Mouse (Mus musculus) liver, postnatal 0 days (tissue): ENCODE data around the gene Slc47a1.

Experiments used
- CTCF ChIP-seq: sonication (generic); IDR thresholded peaks from 2 replicates; pipeline ENCODE4 v1.5.1; 2016; ENCODE audit warnings: antibody characterized with exemption, low read depth
- EP300 ChIP-seq: IDR thresholded peaks from 2 replicates; pipeline ENCODE4 v1.6.1; 2016; ENCODE audit warnings: antibody characterized with exemption, low read depth, mild to moderate bottlenecking

DNA sequence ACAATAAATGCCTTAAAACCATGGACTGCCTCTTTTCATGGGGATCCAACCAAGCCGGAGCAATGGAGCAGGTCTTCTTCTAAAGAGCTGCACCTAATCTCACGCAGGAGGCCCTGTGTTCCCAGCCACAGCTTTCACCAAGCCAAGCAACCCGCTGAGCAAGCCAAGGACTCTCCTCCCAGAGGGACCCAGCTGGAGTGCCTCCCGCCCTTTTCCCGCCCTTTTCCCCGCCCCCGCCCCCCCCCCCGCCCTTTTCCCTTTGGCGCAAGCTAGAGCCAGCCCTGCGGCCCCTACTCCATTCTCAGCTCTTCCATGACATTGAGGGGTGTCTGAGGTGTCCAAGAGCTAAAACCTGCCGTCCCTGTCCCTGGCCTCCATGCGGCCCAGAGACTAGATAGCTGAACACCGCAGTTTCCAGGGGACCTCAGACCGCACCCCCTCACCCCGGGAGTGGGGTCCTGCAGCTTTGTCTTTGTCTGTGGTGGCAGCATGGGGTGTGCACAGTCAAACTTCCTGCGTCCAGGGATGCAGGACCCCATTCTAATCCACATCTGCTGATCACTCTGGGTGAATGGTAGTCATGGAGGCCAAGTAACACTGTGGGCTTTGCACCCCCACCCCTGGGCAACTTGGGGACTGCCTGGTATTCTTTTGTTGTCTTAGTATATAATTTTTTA is 77.3 kb downstream of the Slc47a1 start:
- TF ChIP-seq CTCF = no peak
- no peak for TF ChIP-seq EP300
